30 mouse cellular contexts compared by ENCODE assay signal in the genomic region with DNA sequence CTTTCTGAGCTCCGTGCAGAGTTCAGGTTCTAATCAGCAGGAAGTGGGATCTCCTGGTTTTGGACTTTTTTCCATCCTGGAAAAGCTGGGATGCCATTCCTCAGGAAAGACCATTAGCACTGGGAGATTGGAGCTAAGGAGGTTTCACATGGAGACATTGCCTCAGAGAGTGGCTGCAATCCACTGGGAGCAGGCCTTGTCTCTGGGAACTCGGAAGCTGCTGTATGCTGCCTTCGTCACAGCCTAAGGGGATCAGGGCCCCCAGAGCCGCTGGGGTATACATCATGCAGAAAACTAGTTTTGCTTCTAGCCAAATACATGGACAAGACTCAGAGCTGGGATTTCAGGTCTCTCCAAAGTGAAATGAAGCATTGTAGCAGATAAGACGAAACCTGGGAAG. TPM values are rescaled to one million over a fixed set of nuclear protein-coding genes. Genes with fewer than 3 reads are reported as not detected.
"Had no signal": no experiment of that assay in that cellular context is flagged by ENCODE, and none has a peak within 500 bp of the region (broad histone marks: within the 10 kb centered on the region; RNA-seq: fewer than 3 reads in every experiment).

No protein-coding gene starts in this region.

- H3K27me3 ChIP-seq: embryonic facial prominence, embryonic 12.5 days; embryonic facial prominence, embryonic 13.5 days; forebrain, embryonic 12.5 days; forebrain, embryonic 13.5 days; forebrain, embryonic 15.5 days had no signal

- H3K9ac ChIP-seq: embryonic facial prominence, embryonic 12.5 days; embryonic facial prominence, embryonic 13.5 days; embryonic facial prominence, embryonic 15.5 days; forebrain, embryonic 12.5 days; forebrain, embryonic 13.5 days; forebrain, embryonic 15.5 days; forebrain, postnatal 0 days had no signal

- H3K27ac ChIP-seq: embryonic facial prominence, embryonic 10.5 days; embryonic facial prominence, embryonic 12.5 days; embryonic facial prominence, embryonic 13.5 days; embryonic facial prominence, embryonic 15.5 days; forebrain, embryonic 10.5 days; forebrain, embryonic 12.5 days; forebrain, embryonic 13.5 days; forebrain, embryonic 15.5 days; gastrocnemius, adult 2 months; heart, adult 2 months had no signal

- H3K36me3 ChIP-seq: embryonic facial prominence, embryonic 10.5 days; embryonic facial prominence, embryonic 12.5 days; embryonic facial prominence, embryonic 13.5 days; embryonic facial prominence, embryonic 15.5 days; forebrain, embryonic 10.5 days; forebrain, embryonic 12.5 days; forebrain, embryonic 15.5 days had no signal

- ATAC-seq: forebrain, embryonic 13.5 days; forebrain, embryonic 14.5 days; forebrain, embryonic 15.5 days; forebrain, embryonic 16.5 days; forebrain, postnatal 0 days had no signal

- H3K4me1 ChIP-seq: embryonic facial prominence, embryonic 12.5 days; embryonic facial prominence, embryonic 13.5 days; embryonic facial prominence, embryonic 15.5 days; forebrain, embryonic 12.5 days; forebrain, embryonic 13.5 days; forebrain, embryonic 15.5 days had no signal

- H3K4me3 ChIP-seq: embryonic facial prominence, embryonic 10.5 days; embryonic facial prominence, embryonic 12.5 days; embryonic facial prominence, embryonic 13.5 days; embryonic facial prominence, embryonic 15.5 days; erythroblast, embryonic 14.5 days; forebrain, embryonic 10.5 days; forebrain, embryonic 12.5 days; forebrain, embryonic 13.5 days; forebrain, embryonic 15.5 days; gastrocnemius, adult 2 months; heart, adult 2 months had no signal

- DNase-seq: cerebellum, adult 2 months; cerebellum, adult 8-10 months; cerebellum, adult 9-10 months; cerebellum, adult 9-11 months; cerebellum, postnatal 10 days; cerebellum, postnatal 14 days; cerebellum, postnatal 25 days; cerebellum, postnatal 36 days; embryo, embryonic 11 days; forebrain, postnatal 0 days; gastrocnemius, adult 2 months; gastrocnemius, postnatal 10 days; gastrocnemius, postnatal 14 days; gastrocnemius, postnatal 25 days; gastrocnemius, postnatal 36 days; heart, adult 2 months had no signal

- H3K9me3 ChIP-seq: embryonic facial prominence, embryonic 10.5 days; embryonic facial prominence, embryonic 12.5 days; embryonic facial prominence, embryonic 13.5 days; embryonic facial prominence, embryonic 15.5 days; forebrain, embryonic 10.5 days; forebrain, embryonic 12.5 days; forebrain, embryonic 13.5 days; forebrain, embryonic 15.5 days had no signal

- H3K4me2 ChIP-seq: embryonic facial prominence, embryonic 12.5 days; embryonic facial prominence, embryonic 13.5 days; embryonic facial prominence, embryonic 15.5 days; forebrain, embryonic 12.5 days; forebrain, embryonic 13.5 days; forebrain, embryonic 15.5 days had no signal

RNA-seq across cellular contexts. Expression of gene Them7, which starts 37.5 kb away (rescaled TPM):
- total RNA-seq: forebrain, postnatal 0 days; gastrocnemius, adult 8-10 months; gastrocnemius, postnatal 10 days; gastrocnemius, postnatal 14 days; gastrocnemius, postnatal 25 days; gastrocnemius, postnatal 36 days had no signal
- polyA plus RNA-seq: cortical plate, adult 2 months; erythroblast, embryonic 14.5 days; forebrain, embryonic 12.5 days; forebrain, embryonic 13.5 days; forebrain, embryonic 14.5 days; forebrain, embryonic 15.5 days; forebrain, embryonic 16.5 days; forebrain, postnatal 0 days; frontal cortex, adult 2 months had no signal
